Mouse (Mus musculus): ENCODE results near the gene Tmem236.

The Tmem236 gene

GRCm38 (mm10) chr2:14244668-14245067 lies 70.3 kb downstream of the Tmem236 start:
- in situ Hi-C loops (cut with MboI, MseI): no loop called here

GRCm38 (mm10) chr2:14249839-14250564 lies 75.7 kb downstream of the Tmem236 start:
- in situ Hi-C loops (cut with MboI, MseI): no loop called here

- in situ Hi-C loops (cut with MboI, MseI): no loop called here
Observed at GRCm38 (mm10) chr2:14251938-14252337, 77.6 kb downstream of the Tmem236 start.

- in situ Hi-C loops (cut with MboI, MseI): no loop called here
Observed at GRCm38 (mm10) chr2:14258345-14258850, 84.1 kb downstream of the Tmem236 start.

- in situ Hi-C loops (cut with MboI, MseI): no loop called here
Observed at GRCm38 (mm10) chr2:14262090-14262489, 87.8 kb downstream of the Tmem236 start.

- in situ Hi-C loops (cut with MboI, MseI): no loop called here
Observed at GRCm38 (mm10) chr2:14269160-14269559, 94.8 kb downstream of the Tmem236 start.

Measured in T-helper 2 cell (primary cell).